Mouse (Mus musculus): ENCODE data around the gene Ntf3. TPM values are rescaled to one million over a fixed set of nuclear protein-coding genes. Genes with fewer than 3 reads are reported as not detected.

Gene Ntf3
- polyA plus RNA-seq, 1 experiment from 2014 or later = 5.5 TPM

GRCm38 (mm10) chr6:126110892-126111835, 55.5 kb downstream of the Ntf3 start:
- Histone ChIP-seq H3K27me3 (replicated peaks; ENCODE audit: control insufficient read depth, insufficient read depth, low read length) (no peaks in the 10 kb centered on the region), H3K36me3 (ENCODE audit: control insufficient read depth, insufficient read depth, low read length) (no peaks in the 10 kb centered on the region), H3K27ac (ENCODE audit: low read depth, low read length) (no peak overlapping the region), H3K4me1 (ENCODE audit: control insufficient read depth, insufficient read depth, low read depth, low read length) (no peaks in the 10 kb centered on the region), H3K9ac (ENCODE audit: low read depth, low read length) (no peak overlapping the region), H3K9me3 (ENCODE audit: control insufficient read depth, low read length) (no peaks in the 10 kb centered on the region), H3K4me3 (ENCODE audit: low read length) (no peak overlapping the region), H3K4me2 (ENCODE audit: low read length) (no peak overlapping the region)
- 89% methylated on average over 15 of the region's 15 CpGs for WGBS
- ATAC-seq = no peak

- Histone ChIP-seq H3K4me2 (ENCODE audit: low read length) (no peak overlapping the region), H3K36me3 (ENCODE audit: control insufficient read depth, insufficient read depth, low read length) (no peaks in the 10 kb centered on the region), H3K27me3 (replicated peaks; ENCODE audit: control insufficient read depth, insufficient read depth, low read length) (no peaks in the 10 kb centered on the region), H3K4me3 (ENCODE audit: low read length) (no peak overlapping the region), H3K27ac (ENCODE audit: low read depth, low read length) (no peak overlapping the region), H3K9me3 (ENCODE audit: control insufficient read depth, low read length) (no peaks in the 10 kb centered on the region), H3K4me1 (ENCODE audit: control insufficient read depth, insufficient read depth, low read depth, low read length) (no peaks in the 10 kb centered on the region), H3K9ac (ENCODE audit: low read depth, low read length) (no peak overlapping the region)
- no peak for ATAC-seq
- 65% methylated on average over 5 of the region's 5 CpGs for WGBS
Observed at GRCm38 (mm10) chr6:126109184-126109583, 57.5 kb downstream of the Ntf3 start.

GRCm38 (mm10) chr6:126108771-126109170, 57.9 kb downstream of the Ntf3 start:
- no peak overlapping the region for H3K4me3 ChIP-seq (ENCODE audit: low read length)
- no peaks in the 10 kb centered on the region for H3K27me3 ChIP-seq (replicated peaks; ENCODE audit: control insufficient read depth, insufficient read depth, low read length)
- no peaks in the 10 kb centered on the region for H3K36me3 ChIP-seq (ENCODE audit: control insufficient read depth, insufficient read depth, low read length)
- H3K4me1 ChIP-seq (ENCODE audit: control insufficient read depth, insufficient read depth, low read depth, low read length) = no peaks in the 10 kb centered on the region
- H3K9me3 ChIP-seq (ENCODE audit: control insufficient read depth, low read length) = no peaks in the 10 kb centered on the region
- H3K4me2 ChIP-seq (ENCODE audit: low read length) = no peak overlapping the region
- no peak overlapping the region for H3K9ac ChIP-seq (ENCODE audit: low read depth, low read length)
- WGBS = 90% methylated on average over 2 of the region's 2 CpGs
- H3K27ac ChIP-seq (ENCODE audit: low read depth, low read length) = no peak overlapping the region
- no peak for ATAC-seq

- H3K4me3 ChIP-seq (ENCODE audit: low read length) = no peak overlapping the region
- ATAC-seq = no peak
Observed at GRCm38 (mm10) chr6:126107398-126107797, 59.3 kb downstream of the Ntf3 start.

GRCm38 (mm10) chr6:126106798-126107173, 59.9 kb downstream of the Ntf3 start:
- no peak for ATAC-seq
- Histone ChIP-seq H3K4me3 (ENCODE audit: low read length) (no peak overlapping the region), H3K4me2 (ENCODE audit: low read length) (no peak overlapping the region), H3K27ac (ENCODE audit: low read depth, low read length) (no peak overlapping the region), H3K4me1 (ENCODE audit: control insufficient read depth, insufficient read depth, low read depth, low read length) (no peaks in the 10 kb centered on the region), H3K9ac (ENCODE audit: low read depth, low read length) (no peak overlapping the region), H3K36me3 (ENCODE audit: control insufficient read depth, insufficient read depth, low read length) (no peaks in the 10 kb centered on the region), H3K27me3 (replicated peaks; ENCODE audit: control insufficient read depth, insufficient read depth, low read length) (no peaks in the 10 kb centered on the region), H3K9me3 (ENCODE audit: control insufficient read depth, low read length) (no peaks in the 10 kb centered on the region)
- WGBS = 62% methylated on average over 2 of the region's 2 CpGs

More at GRCm38 (mm10) chr6:126107398-126107797, 59.3 kb downstream of the Ntf3 start:
- Histone ChIP-seq H3K27ac (ENCODE audit: low read depth, low read length) (no peak overlapping the region), H3K9ac (ENCODE audit: low read depth, low read length) (no peak overlapping the region), H3K9me3 (ENCODE audit: control insufficient read depth, low read length) (no peaks in the 10 kb centered on the region), H3K36me3 (ENCODE audit: control insufficient read depth, insufficient read depth, low read length) (no peaks in the 10 kb centered on the region), H3K4me1 (ENCODE audit: control insufficient read depth, insufficient read depth, low read depth, low read length) (no peaks in the 10 kb centered on the region), H3K4me2 (ENCODE audit: low read length) (no peak overlapping the region), H3K27me3 (replicated peaks; ENCODE audit: control insufficient read depth, insufficient read depth, low read length) (no peaks in the 10 kb centered on the region)
- 58% methylated on average over 2 of the region's 2 CpGs for WGBS

GRCm38 (mm10) chr6:126106051-126106797, 60.5 kb downstream of the Ntf3 start:
- WGBS = 68% methylated on average over 7 of the region's 7 CpGs
- H3K4me2 ChIP-seq (ENCODE audit: low read length) = no peak overlapping the region
- H3K9ac ChIP-seq (ENCODE audit: low read depth, low read length) = no peak overlapping the region
- H3K36me3 ChIP-seq (ENCODE audit: control insufficient read depth, insufficient read depth, low read length) = no peaks in the 10 kb centered on the region
- H3K27me3 ChIP-seq (replicated peaks; ENCODE audit: control insufficient read depth, insufficient read depth, low read length) = no peaks in the 10 kb centered on the region
- no peak overlapping the region for H3K27ac ChIP-seq (ENCODE audit: low read depth, low read length)
- no peak overlapping the region for H3K4me3 ChIP-seq (ENCODE audit: low read length)
- ATAC-seq = peak; percentile 89
- H3K9me3 ChIP-seq (ENCODE audit: control insufficient read depth, low read length) = no peaks in the 10 kb centered on the region
- H3K4me1 ChIP-seq (ENCODE audit: control insufficient read depth, insufficient read depth, low read depth, low read length) = no peaks in the 10 kb centered on the region

- H3K27ac ChIP-seq (ENCODE audit: low read depth, low read length) = no peak overlapping the region
- H3K9ac ChIP-seq (ENCODE audit: low read depth, low read length) = no peak overlapping the region
- H3K4me1 ChIP-seq (ENCODE audit: control insufficient read depth, insufficient read depth, low read depth, low read length) = no peaks in the 10 kb centered on the region
- H3K4me3 ChIP-seq (ENCODE audit: low read length) = no peak overlapping the region
- no peaks in the 10 kb centered on the region for H3K36me3 ChIP-seq (ENCODE audit: control insufficient read depth, insufficient read depth, low read length)
- H3K27me3 ChIP-seq (replicated peaks; ENCODE audit: control insufficient read depth, insufficient read depth, low read length) = no peaks in the 10 kb centered on the region
- H3K4me2 ChIP-seq (ENCODE audit: low read length) = no peak overlapping the region
- no peaks in the 10 kb centered on the region for H3K9me3 ChIP-seq (ENCODE audit: control insufficient read depth, low read length)
- no peak for ATAC-seq
- 81% methylated on average over 12 of the region's 12 CpGs for WGBS
Observed at GRCm38 (mm10) chr6:126105083-126105740, 61.5 kb downstream of the Ntf3 start.

GRCm38 (mm10) chr6:126102571-126102970, 64.1 kb downstream of the Ntf3 start:
- WGBS = 58% methylated on average over 6 of the region's 6 CpGs
- Histone ChIP-seq H3K27ac (ENCODE audit: low read depth, low read length) (no peak overlapping the region), H3K4me3 (ENCODE audit: low read length) (no peak overlapping the region), H3K4me2 (ENCODE audit: low read length) (no peak overlapping the region), H3K27me3 (replicated peaks; ENCODE audit: control insufficient read depth, insufficient read depth, low read length) (no peaks in the 10 kb centered on the region), H3K9ac (ENCODE audit: low read depth, low read length) (no peak overlapping the region), H3K4me1 (ENCODE audit: control insufficient read depth, insufficient read depth, low read depth, low read length) (no peaks in the 10 kb centered on the region), H3K36me3 (ENCODE audit: control insufficient read depth, insufficient read depth, low read length) (no peaks in the 10 kb centered on the region), H3K9me3 (ENCODE audit: control insufficient read depth, low read length) (no peaks in the 10 kb centered on the region)
- ATAC-seq = no peak

- no peak overlapping the region for H3K4me2 ChIP-seq (ENCODE audit: low read length)
- H3K4me1 ChIP-seq (ENCODE audit: control insufficient read depth, insufficient read depth, low read depth, low read length) = no peaks in the 10 kb centered on the region
- WGBS = 92% methylated on average over 11 of the region's 11 CpGs
- ATAC-seq = no peak
- H3K4me3 ChIP-seq (ENCODE audit: low read length) = no peak overlapping the region
- H3K9me3 ChIP-seq (ENCODE audit: control insufficient read depth, low read length) = no peaks in the 10 kb centered on the region
- H3K27ac ChIP-seq (ENCODE audit: low read depth, low read length) = no peak overlapping the region
- no peaks in the 10 kb centered on the region for H3K36me3 ChIP-seq (ENCODE audit: control insufficient read depth, insufficient read depth, low read length)
- H3K27me3 ChIP-seq (replicated peaks; ENCODE audit: control insufficient read depth, insufficient read depth, low read length) = no peaks in the 10 kb centered on the region
- H3K9ac ChIP-seq (ENCODE audit: low read depth, low read length) = no peak overlapping the region
Observed at GRCm38 (mm10) chr6:126102007-126102406, 64.7 kb downstream of the Ntf3 start.
